Mouse (Mus musculus) MEL (cell line): Measurements from ENCODE around the gene Ddit4. TPM values are rescaled to one million over a fixed set of nuclear protein-coding genes. Genes with fewer than 3 reads are reported as not detected.

ENCODE experiments used
- DNase-seq: peaks from one replicate; pipeline ENCODE4 v3.0.0; 2011; ENCODE audit warnings: low read depth, low spot score
- H3K27ac ChIP-seq: 2 replicates; pipeline ENCODE4 v1.5.1; 2012; ENCODE audit warnings: low read depth, mild to moderate bottlenecking, control low read depth, low read length, moderate library complexity; ENCODE audit not compliant: control insufficient read depth
- H3K27me3 ChIP-seq, 2 experiments: fragments of 150-350 bp in 1 of 2; sonication (generic) in 1 of 2; 2 replicates each; pipeline ENCODE4 v1.6.1; 2012; ENCODE audit warnings: low read length in 2 of 2, mild to moderate bottlenecking in 2 of 2, improper control_type of control experiment in 1 of 2, moderate library complexity in 1 of 2; ENCODE audit not compliant: insufficient read depth in 2 of 2, control insufficient read depth in 1 of 2
- H3K36me3 ChIP-seq, 2 experiments: 2 replicates each; pipeline ENCODE4 v1.6.1; 2012 to 2014; ENCODE audit warnings: low read length in 2 of 2, improper control_type of control experiment in 1 of 2, inconsistent platforms in 1 of 2, mild to moderate bottlenecking in 1 of 2; ENCODE audit not compliant: insufficient read depth in 2 of 2, control insufficient read depth in 1 of 2
- H3K4me1 ChIP-seq, 2 experiments: fragments of 150-350 bp in 1 of 2; sonication (generic) in 1 of 2; 2 replicates each; pipeline ENCODE4 v1.6.1; 2012; ENCODE audit warnings: low read length in 2 of 2, improper control_type of control experiment in 1 of 2, mild to moderate bottlenecking in 1 of 2; ENCODE audit not compliant: insufficient read depth in 2 of 2, control insufficient read depth in 1 of 2
- H3K4me3 ChIP-seq, 2 experiments: fragments of 150-350 bp in 1 of 2; sonication (generic) in 1 of 2; 2 replicates each; pipeline ENCODE4 v1.5.1; 2012; ENCODE audit warnings: low read depth in 2 of 2, low read length in 2 of 2, mild to moderate bottlenecking in 2 of 2, moderate library complexity in 2 of 2, control low read depth in 1 of 2, improper control_type of control experiment in 1 of 2; ENCODE audit not compliant: control insufficient read depth in 1 of 2, insufficient read depth in 1 of 2
- H3K79me2 ChIP-seq: 2 replicates; pipeline ENCODE4 v1.6.1; 2012; ENCODE audit warnings: mild to moderate bottlenecking, low read length, moderate library complexity; ENCODE audit not compliant: control insufficient read depth, poor library complexity, insufficient read depth
- H3K9ac ChIP-seq: 2 replicates; pipeline ENCODE4 v1.6.1; 2012; ENCODE audit warnings: low read depth, mild to moderate bottlenecking, control low read depth, low read length, moderate library complexity; ENCODE audit not compliant: control insufficient read depth, poor library complexity, severe bottlenecking
- H3K9me3 ChIP-seq: fragments of 150-350 bp; sonication (generic); replicated peaks from 2 replicates; pipeline ENCODE4 v1.6.1; 2012; ENCODE audit warnings: mild to moderate bottlenecking, low read length, improper control_type of control experiment, moderate library complexity; ENCODE audit not compliant: insufficient read depth
- CHD1 ChIP-seq: IDR thresholded peaks from 2 replicates; pipeline ENCODE4 v1.6.1; 2012; ENCODE audit warnings: low read depth, mild to moderate bottlenecking, inconsistent platforms, low read length, improper control_type of control experiment
- CHD2 ChIP-seq: IDR thresholded peaks from 2 replicates; pipeline ENCODE4 v1.6.1; 2011; ENCODE audit warnings: low read length, improper control_type of control experiment
- CTCF ChIP-seq, 3 experiments: IDR thresholded peaks in 2 of 3; conservative IDR thresholded peaks in 1 of 3; 2 replicates each; pipeline ENCODE4 v1.5.1; 2011 to 2012; ENCODE audit warnings: low read length in 3 of 3, low read depth in 2 of 3, mild to moderate bottlenecking in 2 of 3, improper control_type of control experiment in 1 of 3, inconsistent platforms in 1 of 3, mixed read lengths in 1 of 3, moderate library complexity in 1 of 3; ENCODE audit not compliant: control insufficient read depth in 1 of 3, insufficient read depth in 1 of 3, poor library complexity in 1 of 3, severe bottlenecking in 1 of 3
- E2F4 ChIP-seq: IDR thresholded peaks from 2 replicates; pipeline ENCODE4 v1.6.1; 2011; ENCODE audit warnings: low read depth, low read length, improper control_type of control experiment, borderline replicate concordance
- ETS1 ChIP-seq: IDR thresholded peaks from 2 replicates; pipeline ENCODE4 v1.6.1; 2012; ENCODE audit warnings: low read depth, mild to moderate bottlenecking, inconsistent platforms, low read length, improper control_type of control experiment, moderate library complexity
- GATA1 ChIP-seq: IDR thresholded peaks from 2 replicates; pipeline ENCODE4 v1.6.1; 2011; ENCODE audit warnings: low read depth, low read length, improper control_type of control experiment
- HCFC1 ChIP-seq: IDR thresholded peaks from 2 replicates; pipeline ENCODE4 v1.6.1; 2012; ENCODE audit warnings: low read depth, mild to moderate bottlenecking, inconsistent platforms, low read length, improper control_type of control experiment, moderate library complexity
- JUND ChIP-seq: IDR thresholded peaks from 2 replicates; pipeline ENCODE4 v1.6.1; 2011; ENCODE audit warnings: low read depth, mild to moderate bottlenecking, improper control_type of control experiment, low read length
- KAT2A ChIP-seq: conservative IDR thresholded peaks from 2 replicates; pipeline ENCODE4 v1.6.1; 2012; ENCODE audit warnings: low read depth, low read length, improper control_type of control experiment, inconsistent platforms
- MAX ChIP-seq: IDR thresholded peaks from 2 replicates; pipeline ENCODE4 v1.6.1; 2011; ENCODE audit warnings: low read length, improper control_type of control experiment
- MAZ ChIP-seq: IDR thresholded peaks from 2 replicates; pipeline ENCODE4 v1.6.1; 2012; ENCODE audit warnings: low read depth, mild to moderate bottlenecking, inconsistent platforms, low read length, improper control_type of control experiment
- MYB ChIP-seq: IDR thresholded peaks from 2 replicates; pipeline ENCODE4 v1.6.1; 2011; ENCODE audit warnings: mild to moderate bottlenecking, low read depth, low read length, improper control_type of control experiment
- NELFE ChIP-seq: IDR thresholded peaks from 2 replicates; pipeline ENCODE4 v1.6.1; 2011; ENCODE audit warnings: low read depth, low read length, improper control_type of control experiment
- NRF1 ChIP-seq: IDR thresholded peaks from 2 replicates; pipeline ENCODE4 v1.6.1; 2014; ENCODE audit warnings: low read depth, mild to moderate bottlenecking, inconsistent platforms, low read length, improper control_type of control experiment, moderate library complexity; ENCODE audit not compliant: poor library complexity, insufficient read depth, severe bottlenecking
- POLR2A ChIP-seq, 2 experiments: IDR thresholded peaks; 2 replicates each; pipeline ENCODE4 v1.6.1; 2011 to 2012; ENCODE audit warnings: low read length in 2 of 2, mild to moderate bottlenecking in 2 of 2, control low read depth in 1 of 2, improper control_type of control experiment in 1 of 2, low read depth in 1 of 2, moderate library complexity in 1 of 2; ENCODE audit not compliant: control insufficient read depth in 1 of 2, insufficient read depth in 1 of 2, poor library complexity in 1 of 2
- RAD21 ChIP-seq: IDR thresholded peaks from 2 replicates; pipeline ENCODE4 v1.6.1; 2011; ENCODE audit warnings: mild to moderate bottlenecking, low read depth, low read length, improper control_type of control experiment
- RCOR1 ChIP-seq: IDR thresholded peaks from 2 replicates; pipeline ENCODE4 v1.6.1; 2012; ENCODE audit warnings: low read depth, mild to moderate bottlenecking, inconsistent platforms, low read length, improper control_type of control experiment
- SIN3A ChIP-seq: IDR thresholded peaks from 2 replicates; pipeline ENCODE4 v1.6.1; 2012; ENCODE audit warnings: low read length, improper control_type of control experiment, inconsistent platforms
- SMC3 ChIP-seq: IDR thresholded peaks from 2 replicates; pipeline ENCODE4 v1.6.1; 2011; ENCODE audit warnings: low read depth, low read length, improper control_type of control experiment
- TBP ChIP-seq: IDR thresholded peaks from 2 replicates; pipeline ENCODE4 v1.8.0; 2011; ENCODE audit warnings: low read depth, low read length, improper control_type of control experiment
- TCF12 ChIP-seq: IDR thresholded peaks from 2 replicates; pipeline ENCODE4 v1.6.1; 2014; ENCODE audit warnings: low read depth, mild to moderate bottlenecking, inconsistent platforms, low read length, improper control_type of control experiment, moderate library complexity
- USF1 ChIP-seq: IDR thresholded peaks from 2 replicates; pipeline ENCODE4 v1.6.1; 2014; ENCODE audit warnings: low read depth, mild to moderate bottlenecking, inconsistent platforms, low read length, improper control_type of control experiment, moderate library complexity
- USF2 ChIP-seq, 2 experiments: IDR thresholded peaks; 2 replicates each; pipeline ENCODE4 v1.6.1; 2011 to 2012; ENCODE audit warnings: improper control_type of control experiment in 2 of 2, low read length in 2 of 2, borderline replicate concordance in 1 of 2, inconsistent platforms in 1 of 2, low read depth in 1 of 2, mild to moderate bottlenecking in 1 of 2; ENCODE audit not compliant: insufficient read depth in 1 of 2
- ZNF384 ChIP-seq: IDR thresholded peaks from 2 replicates; pipeline ENCODE4 v1.6.1; 2012; ENCODE audit warnings: low read depth, mild to moderate bottlenecking, inconsistent platforms, low read length, improper control_type of control experiment
- polyA plus RNA-seq, 2 experiments: library from polyadenylated mRNA; stranded (reverse) in 1 of 2; unstranded in 1 of 2; fragments of >175 nt in 1 of 2; fragments of >200 nt in 1 of 2; gene quantifications; 2 replicates each; pipeline versions ENCODE4 v1.2.1 to v1.2.4; 2012; ENCODE audit warnings: low replicate concordance in 2 of 2, low read depth in 1 of 2; ENCODE audit not compliant: insufficient read length in 2 of 2, insufficient read depth in 1 of 2, missing spikeins in 1 of 2
- total RNA-seq: library from RNA; depleted of rRNA; stranded (reverse); fragments of 300-350 nt; gene quantifications from 2 replicates; pipeline ENCODE4 v1.2.3, GENCODE M21; 2012

Gene Ddit4
- total and polyA plus RNA-seq, 3 experiments = 2.6 to 11.6 TPM; not detected in 1

GRCm38 (mm10) chr10:59967309-59967942 lies 15.8 kb upstream of the Ddit4 start:
- no peak for DNase-seq
- H3K4me1 ChIP-seq = peaks cover 8 to 19% of the 10 kb centered on the region in 2 experiments
- H3K27me3 ChIP-seq = peaks cover 0 to 2% of the 10 kb centered on the region in 2 experiments; a peak in 1 of 4 replicates
- H3K36me3 ChIP-seq = peaks cover 0 to 4% of the 10 kb centered on the region in 2 experiments; a peak in 2 of 4 replicates
- H3K79me2 ChIP-seq = no peaks in the 10 kb centered on the region
- no peak overlapping the region for H3K27ac ChIP-seq
- no peaks in the 10 kb centered on the region for H3K9me3 ChIP-seq
- TF ChIP-seq GATA1 = no peak
- no peak for TF ChIP-seq USF2 (IDR thresholded peaks at IDR 0.05; ENCODE audit: borderline replicate concordance in 1 of 2, insufficient read depth in 1 of 2, low read depth in 1 of 2, low read length in 2 of 2)
- no peak for TF ChIP-seq USF1
- no peak for TF ChIP-seq POLR2A (IDR thresholded peaks at IDR 0.05; ENCODE audit: control insufficient read depth in 1 of 2, insufficient read depth in 1 of 2, low read depth in 1 of 2, low read length in 2 of 2, poor library complexity in 1 of 2)
- TF ChIP-seq MYB = no peak
- no peak for TF ChIP-seq ETS1
- no peak for TF ChIP-seq NELFE
- no peak for TF ChIP-seq NRF1
- no peak for TF ChIP-seq CHD2
- TF ChIP-seq CTCF (IDR thresholded peaks at IDR 0.05 in 2 of 3, conservative IDR thresholded peaks at IDR 0.05 in 1 of 3; ENCODE audit: control insufficient read depth in 1 of 3, insufficient read depth in 1 of 3, low read depth in 2 of 3, low read length in 3 of 3, poor library complexity in 1 of 3, severe bottlenecking in 1 of 3) = no peak
- H3K4me3 ChIP-seq = no peak overlapping the region
- no peak overlapping the region for H3K9ac ChIP-seq

GRCm38 (mm10) chr10:59966743-59967142 lies 15.1 kb upstream of the Ddit4 start:
- Histone ChIP-seq H3K79me2 (no peaks in the 10 kb centered on the region), H3K9me3 (no peaks in the 10 kb centered on the region), H3K36me3 (peaks cover 0 to 4% of the 10 kb centered on the region in 2 experiments; a peak in 2 of 4 replicates), H3K27me3 (peaks cover 0 to 2% of the 10 kb centered on the region in 2 experiments; a peak in 1 of 4 replicates), H3K4me1 (peaks cover 8 to 19% of the 10 kb centered on the region in 2 experiments), H3K4me3 (no peak overlapping the region), H3K9ac (no peak overlapping the region), H3K27ac (no peak overlapping the region)
- DNase-seq = no peak
- TF ChIP-seq TCF12 (no peak), MAX (no peak), CTCF (IDR thresholded peaks at IDR 0.05 in 2 of 3, conservative IDR thresholded peaks at IDR 0.05 in 1 of 3; ENCODE audit: control insufficient read depth in 1 of 3, insufficient read depth in 1 of 3, low read depth in 2 of 3, low read length in 3 of 3, poor library complexity in 1 of 3, severe bottlenecking in 1 of 3) (peak; percentile 40 to 62 (median 47)), ETS1 (no peak), CHD1 (no peak), RCOR1 (no peak), JUND (no peak), SIN3A (no peak), RAD21 (peak; percentile 13), KAT2A (no peak), MAZ (no peak), MYB (no peak), ZNF384 (no peak), TBP (no peak), HCFC1 (no peak), SMC3 (peak; percentile 45), E2F4 (no peak)
